Mouse (Mus musculus): ENCODE measurements around the gene Eva1a. TPM values are rescaled to one million over a fixed set of nuclear protein-coding genes. Genes with fewer than 3 reads are reported as not detected.
A peak's percentile ranks its signal among the peaks of the same experiment; 100 is the strongest.

Eva1a gene
- total RNA-seq (2014; rRNA removed) (0.66 and 2.8 TPM in 2 replicates), polyA plus RNA-seq (2015; fragmentation: Nextera tagmentation; extraction: Ambion mirVana) (0.64 and 0.91 TPM in 2 replicates)

DNA sequence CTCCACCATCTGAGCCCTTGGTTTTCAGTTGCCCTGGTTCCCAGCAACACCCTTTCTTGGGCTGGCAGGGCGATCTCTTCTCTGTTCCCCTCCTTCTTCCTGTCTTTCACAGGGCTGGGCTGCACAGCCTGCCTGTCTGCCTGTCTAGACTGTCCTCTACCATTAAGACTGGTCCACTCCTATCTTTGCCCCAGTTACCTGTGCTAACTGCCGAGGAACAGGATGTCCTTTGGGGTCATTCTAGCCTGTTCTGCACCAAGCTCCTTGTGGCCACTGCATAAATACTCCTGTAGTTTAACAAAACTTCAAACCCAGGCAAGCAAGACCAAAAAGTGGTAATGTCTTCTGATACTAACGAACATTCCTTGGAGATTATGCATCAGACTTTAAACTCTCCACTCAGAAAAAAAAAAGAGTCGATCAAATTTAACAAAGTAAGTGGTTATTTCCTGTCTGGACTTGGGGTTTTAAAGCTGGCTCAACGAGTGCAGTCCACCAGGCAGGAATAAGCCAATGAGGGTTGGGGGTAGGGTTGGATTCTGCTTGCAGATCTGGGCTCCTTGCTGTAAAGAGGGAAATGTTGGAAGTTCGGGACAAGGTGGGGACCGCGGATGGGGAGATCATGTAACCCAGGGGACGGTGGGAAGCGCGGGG is at the start of gene Eva1a:
Eva1a (plus strand) TSS at position 210 of the 654 bp plus-strand sequence.
- Histone ChIP-seq H3K4me3 (ENCODE audit: low read depth, low read length) (peak within 1 kb of the TSS; percentile 46), H3K9me3 (ENCODE audit: low read length) (no peaks in the 10 kb centered on the region), H3K27ac (ENCODE audit: low read depth, low read length) (no peak within 1 kb of the TSS), H3K4me1 (ENCODE audit: insufficient read depth, low read length) (no peaks in the 10 kb centered on the region), H3K36me3 (ENCODE audit: insufficient read depth, low read length) (no peaks in the 10 kb centered on the region), H3K9ac (replicated peaks; ENCODE audit: low read length, poor library complexity, severe bottlenecking) (0 out of 2 replicates have a peak within 1 kb of the TSS, but pooled peaks have one; percentile 29), H3K27me3 (ENCODE audit: insufficient read depth, low read length) (peaks cover 12% of the 10 kb centered on the region), H3K4me2 (ENCODE audit: low read depth, low read length, poor library complexity, severe bottlenecking) (peak within 1 kb of the TSS; percentile 99)
- DNase-seq (ENCODE audit: low spot score) = no peak
- WGBS = 18% methylated on average over 11 of the region's 11 CpGs
- no peak for ATAC-seq (ENCODE audit: low FRiP score)
- no peak for TF ChIP-seq CTCF (IDR thresholded peaks at IDR 0.05)

DNA sequence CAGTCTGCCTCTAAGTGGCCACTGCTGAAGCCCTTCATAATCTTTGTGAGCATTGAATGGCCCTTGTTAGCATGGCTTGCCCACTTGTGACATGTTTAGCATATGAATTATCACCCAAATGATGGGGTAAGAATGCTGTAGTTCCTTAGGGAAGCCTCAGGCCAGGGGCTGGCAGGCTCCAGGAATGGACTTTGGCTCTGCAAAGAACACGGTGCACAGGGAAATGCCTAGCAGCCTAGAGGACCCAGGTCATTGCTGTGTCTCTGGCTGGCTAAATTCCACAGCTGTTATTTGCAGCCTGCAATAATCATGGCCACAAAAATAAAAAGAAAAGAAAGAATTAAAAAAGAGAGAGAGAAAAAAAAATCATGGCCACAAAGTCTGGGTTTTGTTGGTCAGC is 28.5 kb upstream of the Eva1a start:
- no peak for TF ChIP-seq CTCF (IDR thresholded peaks at IDR 0.05)
- Histone ChIP-seq H3K4me3 (ENCODE audit: low read depth, low read length) (no peak overlapping the region), H3K9ac (replicated peaks; ENCODE audit: low read length, poor library complexity, severe bottlenecking) (no peak overlapping the region), H3K36me3 (ENCODE audit: insufficient read depth, low read length) (no peaks in the 10 kb centered on the region), H3K27ac (ENCODE audit: low read depth, low read length) (no peak overlapping the region), H3K4me1 (ENCODE audit: insufficient read depth, low read length) (no peaks in the 10 kb centered on the region), H3K9me3 (ENCODE audit: low read length) (0 out of 2 replicates have a peak, but pooled peaks cover 2% of the 10 kb centered on the region), H3K4me2 (ENCODE audit: low read depth, low read length, poor library complexity, severe bottlenecking) (no peak overlapping the region), H3K27me3 (ENCODE audit: insufficient read depth, low read length) (no peaks in the 10 kb centered on the region)
- no peak for ATAC-seq (ENCODE audit: low FRiP score)
- 57% methylated on average over 1 of the region's 1 CpGs for WGBS
- DNase-seq (ENCODE audit: low spot score) = no peak

DNA sequence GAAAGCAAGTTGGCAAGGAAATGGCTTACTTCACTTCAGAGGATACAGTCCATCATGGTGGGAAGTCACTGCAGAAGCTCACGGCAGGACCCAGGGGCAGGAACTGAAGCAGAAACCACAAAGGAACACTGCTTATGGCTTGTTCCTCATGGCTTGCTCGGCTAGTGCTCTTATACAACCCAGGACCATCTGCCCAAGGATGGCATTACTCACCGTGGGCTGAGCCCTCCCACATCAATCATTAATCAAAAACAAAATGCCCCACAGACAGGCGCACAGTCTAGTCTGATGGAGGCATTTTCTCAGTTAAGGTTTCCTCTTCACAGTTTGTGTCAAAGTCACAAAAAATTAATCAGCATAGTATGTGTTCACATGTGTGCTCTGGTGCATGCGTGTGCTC is 19.8 kb upstream of the Eva1a start:
- 88% methylated on average over 5 of the region's 5 CpGs for WGBS

DNA sequence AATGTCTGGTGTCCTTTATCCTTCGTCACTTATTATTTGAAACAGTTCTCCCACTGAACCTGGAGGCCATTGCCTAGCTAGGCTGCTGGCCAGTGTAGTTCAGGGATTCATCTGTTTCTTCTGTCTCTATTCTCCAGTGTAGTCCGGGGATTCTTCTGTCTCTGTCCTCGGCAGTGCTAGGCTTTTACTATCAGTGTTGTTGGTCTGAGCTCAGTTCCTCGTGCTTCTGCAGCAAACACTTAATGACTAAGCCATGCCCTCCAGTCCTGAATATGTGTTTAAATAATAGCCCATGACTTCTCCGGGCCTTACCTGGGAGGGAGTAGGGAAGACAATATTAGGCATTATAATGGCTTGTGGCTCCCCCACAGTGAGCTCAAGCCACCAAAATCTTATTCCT is 19.3 kb upstream of the Eva1a start:
- Histone ChIP-seq H3K4me3 (ENCODE audit: low read depth, low read length) (no peak overlapping the region), H3K27me3 (ENCODE audit: insufficient read depth, low read length) (no peaks in the 10 kb centered on the region), H3K4me2 (ENCODE audit: low read depth, low read length, poor library complexity, severe bottlenecking) (no peak overlapping the region), H3K36me3 (ENCODE audit: insufficient read depth, low read length) (no peaks in the 10 kb centered on the region), H3K9me3 (ENCODE audit: low read length) (no peaks in the 10 kb centered on the region), H3K4me1 (ENCODE audit: insufficient read depth, low read length) (no peaks in the 10 kb centered on the region), H3K9ac (replicated peaks; ENCODE audit: low read length, poor library complexity, severe bottlenecking) (no peak overlapping the region), H3K27ac (ENCODE audit: low read depth, low read length) (no peak overlapping the region)
- no peak for TF ChIP-seq CTCF (IDR thresholded peaks at IDR 0.05)
- ATAC-seq (ENCODE audit: low FRiP score) = no peak
- 86% methylated on average over 5 of the region's 5 CpGs for WGBS
- DNase-seq (ENCODE audit: low spot score) = no peak

More for the DNA sequence above, 19.8 kb upstream of the Eva1a start:
- Histone ChIP-seq H3K4me3 (ENCODE audit: low read depth, low read length) (no peak overlapping the region), H3K9me3 (ENCODE audit: low read length) (no peaks in the 10 kb centered on the region), H3K4me2 (ENCODE audit: low read depth, low read length, poor library complexity, severe bottlenecking) (no peak overlapping the region), H3K4me1 (ENCODE audit: insufficient read depth, low read length) (no peaks in the 10 kb centered on the region), H3K27me3 (ENCODE audit: insufficient read depth, low read length) (no peaks in the 10 kb centered on the region), H3K36me3 (ENCODE audit: insufficient read depth, low read length) (no peaks in the 10 kb centered on the region), H3K9ac (replicated peaks; ENCODE audit: low read length, poor library complexity, severe bottlenecking) (no peak overlapping the region), H3K27ac (ENCODE audit: low read depth, low read length) (no peak overlapping the region)
- TF ChIP-seq CTCF (IDR thresholded peaks at IDR 0.05) = no peak
- DNase-seq (ENCODE audit: low spot score) = no peak
- no peak for ATAC-seq (ENCODE audit: low FRiP score)

DNA sequence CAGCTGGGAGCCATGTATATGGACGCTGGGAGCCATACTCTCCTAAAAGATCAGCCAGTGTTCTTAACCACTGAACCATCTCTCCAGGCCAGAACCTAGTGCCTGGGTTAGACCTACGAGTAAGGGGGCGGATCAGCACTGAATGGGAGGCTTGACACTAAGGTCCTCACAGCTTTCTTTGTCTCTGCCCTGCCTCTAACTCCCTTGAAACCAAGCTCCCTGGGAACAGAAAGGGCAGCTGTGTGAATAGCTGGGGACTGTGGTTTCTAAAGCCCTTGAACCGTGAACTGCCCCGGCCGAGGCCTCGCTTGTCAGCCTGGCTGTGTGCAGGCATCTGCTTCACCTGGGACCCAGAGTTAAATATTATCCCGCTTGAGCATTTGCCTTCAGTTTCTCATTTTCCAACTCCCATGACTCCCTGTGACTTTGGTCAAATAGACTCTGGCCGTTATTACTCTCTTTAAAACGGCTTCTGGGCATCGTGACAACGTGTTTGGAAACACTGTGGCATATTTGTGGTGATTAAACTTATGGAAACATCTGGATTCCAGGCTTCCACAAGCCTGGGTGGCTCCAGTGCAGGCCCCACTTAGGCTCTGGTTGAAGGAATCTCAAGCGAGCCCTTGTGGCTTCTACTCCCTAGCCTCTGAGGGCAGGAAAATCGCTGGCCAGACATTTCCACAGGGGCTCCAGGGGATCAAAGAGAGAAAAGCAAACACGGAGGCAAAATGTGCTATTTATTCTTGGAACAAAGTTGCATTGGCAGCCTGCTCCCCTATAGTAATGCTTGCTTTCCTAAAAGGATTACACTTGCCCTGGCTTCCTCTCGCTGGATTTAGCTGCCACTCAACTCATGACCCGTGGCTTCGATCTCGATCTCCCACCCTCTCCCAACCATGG is 11.0 kb upstream of the Eva1a start:
- no peak for TF ChIP-seq CTCF (IDR thresholded peaks at IDR 0.05)
- Histone ChIP-seq H3K36me3 (ENCODE audit: insufficient read depth, low read length) (no peaks in the 10 kb centered on the region), H3K27me3 (ENCODE audit: insufficient read depth, low read length) (no peaks in the 10 kb centered on the region), H3K9me3 (ENCODE audit: low read length) (no peaks in the 10 kb centered on the region), H3K4me3 (ENCODE audit: low read depth, low read length) (no peak overlapping the region), H3K4me2 (ENCODE audit: low read depth, low read length, poor library complexity, severe bottlenecking) (no peak overlapping the region), H3K9ac (replicated peaks; ENCODE audit: low read length, poor library complexity, severe bottlenecking) (no peak overlapping the region), H3K4me1 (ENCODE audit: insufficient read depth, low read length) (0 out of 2 replicates have a peak, but pooled peaks cover 2% of the 10 kb centered on the region), H3K27ac (ENCODE audit: low read depth, low read length) (no peak overlapping the region)
- no peak for DNase-seq (ENCODE audit: low spot score)
- WGBS = 20% methylated on average over 19 of the region's 19 CpGs
- no peak for ATAC-seq (ENCODE audit: low FRiP score)

DNA sequence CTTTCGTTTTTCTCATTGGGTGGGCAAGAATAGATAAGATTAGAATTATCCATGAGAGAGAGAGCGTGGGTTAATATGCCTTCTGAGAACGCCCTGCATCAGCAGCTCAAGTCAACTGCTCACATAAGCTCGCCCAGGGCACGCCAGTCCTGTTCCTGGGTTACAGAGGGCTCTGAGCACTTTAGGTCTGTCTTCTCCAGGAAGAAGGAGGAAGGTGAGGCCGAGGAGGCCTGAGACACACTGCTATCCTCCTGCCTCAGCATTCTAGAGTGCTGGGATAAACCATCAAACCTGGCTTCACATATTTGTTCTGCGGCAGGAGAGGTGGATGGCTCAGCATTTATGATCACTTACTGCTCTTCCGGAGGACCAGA is 10.3 kb upstream of the Eva1a start:
- H3K9me3 ChIP-seq (ENCODE audit: low read length) = no peaks in the 10 kb centered on the region
- no peaks in the 10 kb centered on the region for H3K36me3 ChIP-seq (ENCODE audit: insufficient read depth, low read length)
- H3K9ac ChIP-seq (replicated peaks; ENCODE audit: low read length, poor library complexity, severe bottlenecking) = no peak overlapping the region
- WGBS = 30% methylated on average over 8 of the region's 8 CpGs
- no peak for ATAC-seq (ENCODE audit: low FRiP score)
- H3K4me1 ChIP-seq (ENCODE audit: insufficient read depth, low read length) = 0 out of 2 replicates have a peak, but pooled peaks cover 2% of the 10 kb centered on the region
- H3K27ac ChIP-seq (ENCODE audit: low read depth, low read length) = no peak overlapping the region
- TF ChIP-seq CTCF (IDR thresholded peaks at IDR 0.05) = no peak
- DNase-seq (ENCODE audit: low spot score) = no peak
- no peak overlapping the region for H3K4me2 ChIP-seq (ENCODE audit: low read depth, low read length, poor library complexity, severe bottlenecking)
- H3K4me3 ChIP-seq (ENCODE audit: low read depth, low read length) = no peak overlapping the region
- H3K27me3 ChIP-seq (ENCODE audit: insufficient read depth, low read length) = no peaks in the 10 kb centered on the region

Data from midbrain, postnatal 0 days (tissue).